Mouse (Mus musculus) liver, postnatal 0 days (tissue): ENCODE results near the gene B020004J07Rik. TPM values are rescaled to one million over a fixed set of nuclear protein-coding genes. Genes with fewer than 3 reads are reported as not detected.
"Not testable (repeated sequence)": the region's sequence is repeated elsewhere in the genome, so short reads cannot be mapped to it uniquely, and the experiment has no call there.

ENCODE experiments used
- ATAC-seq: fragments of 200-750 bp; cut with Nextera tagmentation; 2 replicates; pipeline ENCODE4 v1.8.0; 2017; ENCODE audit warnings: mild to moderate bottlenecking, moderate library complexity
- DNase-seq: peaks from one replicate; pipeline ENCODE4 v3.0.0-alpha.2; 2016
- H3K27ac ChIP-seq: fragments of 300-500 bp; sonication (generic); 2 replicates; pipeline ENCODE4 v1.5.1; 2014; ENCODE audit warnings: antibody characterized with exemption, moderate library complexity, mild to moderate bottlenecking, low read depth
- H3K27me3 ChIP-seq: fragments of 300-500 bp; sonication (generic); 2 replicates; pipeline ENCODE4 v1.6.1; 2014; ENCODE audit warnings: low read length, control low read depth, mixed read lengths; ENCODE audit not compliant: insufficient read depth
- H3K36me3 ChIP-seq: fragments of 300-500 bp; sonication (generic); replicated peaks from 2 replicates; pipeline ENCODE4 v1.6.1; 2014; ENCODE audit warnings: mild to moderate bottlenecking, control low read depth, low read length, moderate library complexity, mixed read lengths; ENCODE audit not compliant: insufficient read depth
- H3K4me1 ChIP-seq: fragments of 300-500 bp; sonication (generic); 2 replicates; pipeline ENCODE4 v1.6.1; 2014; ENCODE audit warnings: antibody characterized with exemption, mild to moderate bottlenecking, control low read depth; ENCODE audit not compliant: insufficient read depth
- H3K4me2 ChIP-seq: fragments of 300-500 bp; sonication (generic); 2 replicates; pipeline ENCODE4 v1.6.1; 2014; ENCODE audit warnings: low read depth, mild to moderate bottlenecking, low read length, moderate library complexity, mixed read lengths
- H3K4me3 ChIP-seq: fragments of 300-500 bp; sonication (generic); 2 replicates; pipeline ENCODE4 v1.5.1; 2014; ENCODE audit warnings: low read depth, low read length
- H3K9ac ChIP-seq: fragments of 300-500 bp; sonication (generic); replicated peaks from 2 replicates; pipeline ENCODE4 v1.6.1; 2014; ENCODE audit warnings: mild to moderate bottlenecking, moderate library complexity
- H3K9me3 ChIP-seq: fragments of 300-500 bp; sonication (generic); 2 replicates; pipeline ENCODE4 v1.6.1; 2016; ENCODE audit warnings: mild to moderate bottlenecking, control low read depth, low read length, mixed read lengths
- CTCF ChIP-seq: sonication (generic); IDR thresholded peaks from 2 replicates; pipeline ENCODE4 v1.5.1; 2016; ENCODE audit warnings: antibody characterized with exemption, low read depth
- EP300 ChIP-seq: IDR thresholded peaks from 2 replicates; pipeline ENCODE4 v1.6.1; 2016; ENCODE audit warnings: antibody characterized with exemption, low read depth, mild to moderate bottlenecking
- WGBS: fragments of 180-500 bp; shearing (Covaris S2); extraction: QIAGEN DNeasy Blood & Tissue Kit; methylation state at CpG from one replicate; pipeline ENCODE4 v1.1.7; 2014; ENCODE audit not compliant: insufficient replicate concordance; 5-methylcytosine and 5-hydroxymethylcytosine counted together
- polyA plus RNA-seq: library from polyadenylated mRNA; unstranded; fragments of >200 nt; fragmentation: Nextera tagmentation; extraction: Ambion mirVana; gene quantifications from 2 replicates; pipeline ENCODE4 v1.2.1, GENCODE M21; 2015

B020004J07Rik gene
- polyA plus RNA-seq = not detected in 2 replicates

GRCm38 (mm10) chr4:101843923-101844322 lies at the start of gene B020004J07Rik:
Gene B020004J07Rik, minus strand, starts transcription at chr4:101844023.
- not testable (repeated sequence) for H3K9ac ChIP-seq, H3K4me2 ChIP-seq, H3K27ac ChIP-seq, DNase-seq, H3K27me3 ChIP-seq, H3K4me1 ChIP-seq, H3K4me3 ChIP-seq, H3K9me3 ChIP-seq, H3K36me3 ChIP-seq, ATAC-seq
- 91% methylated on average over 3 of the region's 4 CpGs for WGBS

- no peaks in the 10 kb centered on the region for H3K36me3 ChIP-seq
- H3K4me2 ChIP-seq = no peak overlapping the region
- H3K27me3 ChIP-seq = no peaks in the 10 kb centered on the region
- H3K4me3 ChIP-seq = no peak overlapping the region
- no peaks in the 10 kb centered on the region for H3K4me1 ChIP-seq
- ATAC-seq (no peak), DNase-seq (no peak)
- no peak for TF ChIP-seq CTCF
- TF ChIP-seq EP300 = no peak
- no peak overlapping the region for H3K9ac ChIP-seq
- H3K27ac ChIP-seq = no peak overlapping the region
- H3K9me3 ChIP-seq = 0 out of 2 replicates have a peak, but pooled peaks cover 3% of the 10 kb centered on the region
Measured at GRCm38 (mm10) chr4:101889377-101889776, 45.6 kb upstream of the B020004J07Rik start.

GRCm38 (mm10) chr4:101883641-101884040 lies 39.8 kb upstream of the B020004J07Rik start:
- ATAC-seq = no peak
- TF ChIP-seq CTCF (no peak), EP300 (no peak)
- H3K4me3 ChIP-seq = no peak overlapping the region
- H3K36me3 ChIP-seq = no peaks in the 10 kb centered on the region
- H3K9ac ChIP-seq = no peak overlapping the region
- no peak overlapping the region for H3K4me2 ChIP-seq
- no peak overlapping the region for H3K27ac ChIP-seq
- H3K27me3 ChIP-seq = no peaks in the 10 kb centered on the region
- DNase-seq = no peak
- H3K4me1 ChIP-seq = no peaks in the 10 kb centered on the region
- 34% methylated on average over 3 of the region's 3 CpGs for WGBS
- H3K9me3 ChIP-seq = 0 out of 2 replicates have a peak, but pooled peaks cover under 1% of the 10 kb centered on the region

DNA sequence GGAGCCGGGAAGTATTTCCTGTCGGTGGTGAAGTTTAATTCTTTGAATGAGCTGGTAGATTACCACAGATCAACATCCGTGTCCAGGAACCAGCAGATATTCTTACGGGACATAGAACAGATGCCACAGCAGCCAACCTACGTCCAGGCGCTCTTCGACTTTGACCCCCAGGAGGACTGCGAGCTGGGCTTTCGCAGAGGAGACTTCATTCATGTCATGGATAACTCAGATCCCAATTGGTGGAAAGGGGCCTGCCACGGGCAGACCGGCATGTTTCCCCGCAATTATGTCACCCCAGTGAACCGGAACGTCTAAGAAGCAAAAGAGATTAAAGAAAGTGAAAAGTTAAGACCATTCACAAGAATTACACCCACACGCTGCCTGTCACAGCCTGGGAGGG lies 31.9 kb upstream of the B020004J07Rik start:
- DNase-seq, H3K9ac ChIP-seq, H3K4me1 ChIP-seq, H3K4me3 ChIP-seq, ATAC-seq, H3K9me3 ChIP-seq, H3K27ac ChIP-seq, H3K4me2 ChIP-seq, H3K27me3 ChIP-seq, H3K36me3 ChIP-seq: not testable (repeated sequence)
- 87% methylated on average over 15 of the region's 15 CpGs for whole genome bisulfite sequencing

GRCm38 (mm10) chr4:101872031-101872430 lies 28.2 kb upstream of the B020004J07Rik start:
- not testable (repeated sequence) for H3K36me3 ChIP-seq, H3K9ac ChIP-seq, H3K9me3 ChIP-seq, H3K4me3 ChIP-seq, H3K27me3 ChIP-seq, DNase-seq, H3K27ac ChIP-seq, H3K4me2 ChIP-seq, H3K4me1 ChIP-seq, ATAC-seq
- WGBS = 58% methylated on average over 2 of the region's 2 CpGs

DNA sequence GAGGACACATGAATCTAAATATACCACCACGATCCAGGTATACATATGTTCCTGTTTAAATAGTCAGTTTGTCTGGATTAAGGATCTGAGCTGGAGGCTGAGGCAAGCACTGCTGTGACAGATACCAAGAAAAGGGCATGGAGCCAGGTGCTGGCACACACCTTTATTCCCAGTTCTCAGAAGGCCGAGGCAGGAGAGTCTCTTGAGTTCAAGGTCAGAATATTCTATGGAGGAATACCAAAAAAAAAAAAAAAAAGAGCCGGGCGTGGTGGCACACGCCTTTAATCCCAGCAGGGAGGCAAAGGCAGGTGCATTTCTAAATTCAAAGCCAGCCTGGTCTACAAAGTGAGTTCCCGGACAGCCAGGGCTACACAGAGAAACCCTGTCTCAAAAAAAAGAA lies 18.5 kb upstream of the B020004J07Rik start:
- Histone ChIP-seq H3K4me2 (no peak overlapping the region), H3K4me1 (no peaks in the 10 kb centered on the region), H3K9ac (no peak overlapping the region), H3K27ac (no peak overlapping the region), H3K4me3 (no peak overlapping the region), H3K27me3 (no peaks in the 10 kb centered on the region), H3K36me3 (no peaks in the 10 kb centered on the region), H3K9me3 (no peaks in the 10 kb centered on the region)
- TF ChIP-seq EP300 = no peak
- no peak for TF ChIP-seq CTCF
- 67% methylated on average over 6 of the region's 6 CpGs for WGBS
- ATAC-seq (no peak), DNase-seq (no peak)

GRCm38 (mm10) chr4:101860873-101861272 lies 17.1 kb upstream of the B020004J07Rik start:
- H3K4me1 ChIP-seq = no peaks in the 10 kb centered on the region
- WGBS = 42% methylated on average over 6 of the region's 6 CpGs
- H3K9me3 ChIP-seq = no peaks in the 10 kb centered on the region
- no peak overlapping the region for H3K4me3 ChIP-seq
- TF ChIP-seq CTCF (peak; percentile 43), EP300 (no peak)
- DNase-seq (no peak), ATAC-seq (no peak)
- H3K4me2 ChIP-seq = no peak overlapping the region
- H3K27me3 ChIP-seq = no peaks in the 10 kb centered on the region
- H3K27ac ChIP-seq = no peak overlapping the region
- no peak overlapping the region for H3K9ac ChIP-seq
- H3K36me3 ChIP-seq = no peaks in the 10 kb centered on the region
